Mouse (Mus musculus): Measurements from ENCODE around the gene Slc22a1.
A peak's percentile ranks its signal among the peaks of the same experiment; 100 is the strongest.

GRCm38 (mm10) chr17:12615429-12615828 is 60.2 kb downstream of the Slc22a1 start:
- TF ChIP-seq CTCF (IDR thresholded peaks at IDR 0.05) (no peak), EP300 (IDR thresholded peaks at IDR 0.05) (peak; percentile 71)
